Mouse (Mus musculus) CH12.LX (cell line): ENCODE data around the gene Cacng7. TPM values are rescaled to one million over a fixed set of nuclear protein-coding genes. Genes with fewer than 3 reads are reported as not detected.

Experiments
- DNase-seq: peaks from one replicate; pipeline ENCODE4 v3.0.0-alpha.2; 2013; ENCODE audit errors: extremely low read depth
- H3K27ac ChIP-seq: 2 replicates; pipeline ENCODE4 v1.5.1; 2012; ENCODE audit warnings: low read depth, mild to moderate bottlenecking, control low read depth, moderate library complexity; ENCODE audit not compliant: insufficient read depth
- H3K27me3 ChIP-seq: replicated peaks from 2 replicates; pipeline ENCODE3; 2012; ENCODE audit warnings: inconsistent platforms
- H3K36me3 ChIP-seq, 2 experiments: replicated peaks in 1 of 2; 2 replicates each; pipeline versions ENCODE3 to v1.6.1; 2012; ENCODE audit warnings: inconsistent platforms in 1 of 2, low read length in 1 of 2, mild to moderate bottlenecking in 1 of 2, mixed read lengths in 1 of 2, moderate library complexity in 1 of 2; ENCODE audit not compliant: control insufficient read depth in 1 of 2, insufficient read depth in 1 of 2
- H3K4me1 ChIP-seq, 2 experiments: 2 replicates each; pipeline ENCODE4 v1.6.1; 2012; ENCODE audit warnings: inconsistent platforms in 1 of 2, moderate library complexity in 1 of 2; ENCODE audit not compliant: insufficient read depth in 2 of 2, control insufficient read depth in 1 of 2
- H3K4me2 ChIP-seq: 2 replicates; pipeline ENCODE4 v1.6.1; 2012; ENCODE audit warnings: low read depth, mild to moderate bottlenecking, control low read depth; ENCODE audit not compliant: poor library complexity, insufficient read depth, severe bottlenecking
- H3K4me3 ChIP-seq, 3 experiments: fragments of 150-350 bp in 1 of 3; sonication (generic) in 1 of 3; replicated peaks in 1 of 3; 2 replicates each; pipeline versions ENCODE3 to v1.5.1; 2011 to 2012; ENCODE audit warnings: low read depth in 2 of 3, low read length in 2 of 3, mild to moderate bottlenecking in 2 of 3, moderate library complexity in 2 of 3, control low read depth in 1 of 3, improper control_type of control experiment in 1 of 3, inconsistent platforms in 1 of 3, mixed read lengths in 1 of 3; ENCODE audit not compliant: poor library complexity in 1 of 3
- H3K79me2 ChIP-seq: replicated peaks from 2 replicates; pipeline ENCODE4 v1.6.1; 2012; ENCODE audit warnings: mild to moderate bottlenecking, moderate library complexity; ENCODE audit not compliant: control insufficient read depth, poor library complexity, insufficient read depth, severe bottlenecking; ENCODE audit errors: extremely low read depth
- H3K9ac ChIP-seq: 2 replicates; pipeline ENCODE4 v1.6.1; 2012; ENCODE audit warnings: low read depth, mild to moderate bottlenecking, control low read depth, moderate library complexity; ENCODE audit not compliant: insufficient read depth
- H3K9me3 ChIP-seq: replicated peaks from 2 replicates; pipeline ENCODE3; 2012; ENCODE audit warnings: low read length, inconsistent platforms, mixed read lengths
- CHD1 ChIP-seq: IDR thresholded peaks from 2 replicates; pipeline ENCODE4 v1.6.1; 2012; ENCODE audit warnings: low read depth, low read length, improper control_type of control experiment, inconsistent platforms
- CHD2 ChIP-seq: IDR thresholded peaks from 2 replicates; pipeline ENCODE4 v1.6.1; 2011; ENCODE audit warnings: low read length, improper control_type of control experiment
- CTCF ChIP-seq, 2 experiments: IDR thresholded peaks in 1 of 2; conservative IDR thresholded peaks in 1 of 2; 2 replicates each; pipeline ENCODE4 v1.5.1; 2011 to 2012; ENCODE audit warnings: low read depth in 2 of 2, low read length in 2 of 2, improper control_type of control experiment in 1 of 2, inconsistent platforms in 1 of 2, mild to moderate bottlenecking in 1 of 2, moderate library complexity in 1 of 2
- EP300 ChIP-seq: IDR thresholded peaks from 2 replicates; pipeline ENCODE4 v1.6.1; 2011; ENCODE audit warnings: low read length, improper control_type of control experiment
- ETS1 ChIP-seq: conservative IDR thresholded peaks from 2 replicates; pipeline ENCODE4 v1.6.1; 2012; ENCODE audit warnings: low read depth, mild to moderate bottlenecking, inconsistent platforms, low read length, improper control_type of control experiment, moderate library complexity
- MAFK ChIP-seq: IDR thresholded peaks from 2 replicates; pipeline ENCODE4 v1.6.1; 2011; ENCODE audit warnings: low read length, improper control_type of control experiment; ENCODE audit not compliant: insufficient replicate concordance
- MAX ChIP-seq: IDR thresholded peaks from 2 replicates; pipeline ENCODE4 v1.6.1; 2011; ENCODE audit warnings: low read length, improper control_type of control experiment
- PAX5 ChIP-seq: IDR thresholded peaks from 2 replicates; pipeline ENCODE4 v1.6.1; 2012; ENCODE audit warnings: low read length, inconsistent platforms, mixed read lengths
- RAD21 ChIP-seq: IDR thresholded peaks from 2 replicates; pipeline ENCODE4 v1.6.1; 2011; ENCODE audit warnings: low read depth, mild to moderate bottlenecking, low read length, improper control_type of control experiment, moderate library complexity
- SIN3A ChIP-seq: IDR thresholded peaks from 2 replicates; pipeline ENCODE4 v1.6.1; 2012; ENCODE audit warnings: low read length, improper control_type of control experiment, inconsistent platforms
- SMC3 ChIP-seq: IDR thresholded peaks from 2 replicates; pipeline ENCODE4 v1.6.1; 2011; ENCODE audit warnings: low read depth, low read length, improper control_type of control experiment
- TBP ChIP-seq: conservative IDR thresholded peaks from 2 replicates; pipeline ENCODE4 v1.6.1; 2011; ENCODE audit warnings: low read depth, low read length, improper control_type of control experiment
- TCF12 ChIP-seq: IDR thresholded peaks from 2 replicates; pipeline ENCODE4 v1.6.1; 2014; ENCODE audit warnings: low read depth, mild to moderate bottlenecking, inconsistent platforms, low read length, improper control_type of control experiment
- USF1 ChIP-seq: IDR thresholded peaks from 2 replicates; pipeline ENCODE4 v1.6.1; 2014; ENCODE audit warnings: low read depth, mild to moderate bottlenecking, inconsistent platforms, low read length, improper control_type of control experiment
- ZMIZ1 ChIP-seq: IDR thresholded peaks from 2 replicates; pipeline ENCODE4 v1.6.1; 2012; ENCODE audit warnings: low read depth, mild to moderate bottlenecking, inconsistent platforms, low read length, improper control_type of control experiment
- ZNF384 ChIP-seq: IDR thresholded peaks from 2 replicates; pipeline ENCODE4 v1.6.1; 2012; ENCODE audit warnings: low read depth, low read length, improper control_type of control experiment, inconsistent platforms
- dilution Hi-C: fragments of 300-500 bp; cut with MboI; formaldehyde crosslinking; loops from 2 replicates; pipeline ENCODE4 v1.14.3; 2020; ENCODE audit warnings: low sequenced_read_pairs; ENCODE audit not compliant: extremely low pct_unique_long_range_greater_than_20kb, extremely low pct_ligation_motif_present
- in situ Hi-C: fragments of 300-500 bp; cut with MboI; formaldehyde crosslinking; loops from 3 replicates; pipeline ENCODE4 v1.14.3; 2019; ENCODE audit warnings: low sequenced_read_pairs, low pct_ligation_motif_present, low pct_unique_long_range_greater_than_20kb, mixed read lengths
- polyA plus RNA-seq: library from polyadenylated mRNA; unstranded; fragments of >175 nt; gene quantifications from 2 replicates; pipeline ENCODE4 v1.2.1, GENCODE M21; 2012; ENCODE audit warnings: low read depth; ENCODE audit not compliant: insufficient read length
- total RNA-seq, 2 experiments: library from RNA; depleted of rRNA; stranded (reverse); fragments of 300-350 nt in 1 of 2; fragments of >200 nt in 1 of 2; gene quantifications; 2 replicates each; pipeline ENCODE4 v1.2.3; 2012 to 2014

Cacng7 gene
- total and polyA plus RNA-seq, 3 experiments, result 0.21 to 2.8 (median 0.28) TPM

GRCm38 (mm10) chr7:3336412-3336811 lies 3.7 kb downstream of the Cacng7 start:
- peaks cover 6 to 8% of the 10 kb centered on the region in 2 experiments; a peak in 2 of 4 replicates for H3K4me1 ChIP-seq
- dilution Hi-C loops, result no loop called here
- no peaks in the 10 kb centered on the region for H3K9me3 ChIP-seq
- peaks cover 6% of the 10 kb centered on the region for H3K27me3 ChIP-seq
- no peak overlapping the region for H3K4me3 ChIP-seq
- no peak overlapping the region for H3K27ac ChIP-seq
- TF ChIP-seq CTCF (conservative IDR thresholded peaks at IDR 0.05 in 1 of 2, IDR thresholded peaks at IDR 0.05 in 1 of 2; ENCODE audit: low read depth in 2 of 2, low read length in 2 of 2) (0 out of 4 replicates have a peak, but pooled peaks of 1 of the 2 experiments have one; percentile 3), EP300 (no peak), SIN3A (no peak), USF1 (no peak), PAX5 (no peak), SMC3 (no peak)
- no peaks in the 10 kb centered on the region for H3K79me2 ChIP-seq
- H3K4me2 ChIP-seq, result no peak overlapping the region
- in situ Hi-C loops, result no loop called here
- H3K9ac ChIP-seq, result no peak overlapping the region
- H3K36me3 ChIP-seq, result no peaks in the 10 kb centered on the region
- DNase-seq, result no peak

GRCm38 (mm10) chr7:3338286-3338935 lies 5.7 kb downstream of the Cacng7 start:
- Histone ChIP-seq H3K9ac (no peak overlapping the region), H3K4me2 (peak overlapping the region; percentile 65; the same call in 1 of the 2 replicates), H3K9me3 (no peaks in the 10 kb centered on the region), H3K4me3 (peak overlapping the region; percentile 5 to 30 (median 19)), H3K36me3 (no peaks in the 10 kb centered on the region), H3K4me1 (peaks cover 6 to 8% of the 10 kb centered on the region in 2 experiments; a peak in 2 of 4 replicates), H3K27me3 (peaks cover 6% of the 10 kb centered on the region), H3K27ac (no peak overlapping the region), H3K79me2 (no peaks in the 10 kb centered on the region)
- TF ChIP-seq MAFK (no peak), ZNF384 (no peak), TCF12 (no peak), RAD21 (no peak), PAX5 (no peak), ETS1 (no peak), CHD2 (no peak), CHD1 (no peak), TBP (no peak), ZMIZ1 (no peak), MAX (no peak)
- DNase-seq, result peak; percentile 31
- in situ Hi-C loops, result no loop called here
- dilution Hi-C loops, result no loop called here
